Mouse (Mus musculus) splenic B cell, adult 2 months (primary cell): ENCODE data around the gene Slc39a11.

Source experiments
- DNase-seq: peaks from one replicate; pipeline ENCODE4 v3.0.0-alpha.2; 2011; ENCODE audit warnings: low read depth, low spot score
- H3K27me3 ChIP-seq: 2 replicates; pipeline ENCODE4 v1.6.1; 2012; ENCODE audit warnings: mild to moderate bottlenecking, low read length, moderate library complexity, mixed read lengths; ENCODE audit not compliant: control insufficient read depth, poor library complexity, insufficient read depth, severe bottlenecking
- H3K36me3 ChIP-seq: 2 replicates; pipeline ENCODE4 v1.6.1; 2012; ENCODE audit warnings: mild to moderate bottlenecking, low read length, moderate library complexity, mixed read lengths; ENCODE audit not compliant: control insufficient read depth, poor library complexity, insufficient read depth, severe bottlenecking

The Slc39a11 gene

DNA sequence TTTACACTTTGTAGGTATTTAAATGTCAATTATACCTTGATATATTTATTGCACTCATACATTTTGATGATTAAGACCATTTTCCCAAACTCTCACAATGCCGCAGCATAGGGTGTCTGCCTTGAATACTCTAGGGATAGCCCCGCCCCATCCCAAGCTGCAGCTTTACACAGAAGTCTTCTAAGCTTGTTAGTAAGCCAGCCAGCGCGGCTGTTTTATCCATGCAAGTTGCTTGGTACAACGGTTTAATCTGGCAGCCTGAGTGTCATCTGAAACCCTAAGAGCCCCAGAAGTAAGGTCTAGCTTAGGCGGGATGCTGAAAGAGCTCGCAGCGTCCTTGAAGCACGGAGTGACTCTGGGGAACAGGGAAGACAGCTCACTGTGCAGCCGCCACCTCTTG is 238.1 kb downstream of the Slc39a11 start:
- Histone ChIP-seq H3K27me3 (no peaks in the 10 kb centered on the region), H3K36me3 (no peaks in the 10 kb centered on the region)
- DNase-seq, result no peak

DNA sequence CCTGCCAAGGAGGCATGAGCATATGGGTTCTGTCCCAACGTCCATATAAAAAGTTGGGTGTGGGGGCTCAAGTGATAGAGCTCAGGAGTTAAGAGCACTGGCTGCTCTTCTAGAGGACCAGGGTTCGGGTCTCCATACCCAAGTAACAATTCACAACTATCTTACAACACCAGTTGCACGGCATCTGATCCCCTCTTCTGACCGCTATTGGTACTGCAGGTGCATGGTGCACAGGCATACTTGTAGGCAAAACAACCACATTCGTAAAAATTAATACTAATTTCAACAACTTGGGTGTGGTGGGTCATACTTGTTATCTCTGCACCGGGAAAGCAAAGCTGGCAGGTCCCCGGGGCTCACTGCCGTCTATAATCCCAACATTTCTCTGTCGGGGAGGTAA is 240.8 kb downstream of the Slc39a11 start:
- DNase-seq, result peak; percentile 49

DNA sequence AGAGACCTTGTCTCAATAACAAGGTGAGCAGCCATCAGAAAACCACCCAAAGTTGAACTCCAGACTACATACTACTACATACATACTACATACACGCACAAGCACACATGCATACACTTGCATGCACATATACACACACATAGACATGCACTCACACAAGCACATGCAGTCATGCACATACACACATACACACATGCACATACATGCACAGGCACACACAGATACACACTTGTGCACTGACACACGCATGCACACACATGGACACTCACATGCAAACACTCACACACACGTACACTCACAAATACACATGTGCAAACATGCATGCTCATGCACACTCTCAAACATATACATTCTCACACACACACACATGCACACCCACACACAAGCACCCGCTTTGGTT is 242.4 kb downstream of the Slc39a11 start:
- no peaks in the 10 kb centered on the region for H3K36me3 ChIP-seq
- no peaks in the 10 kb centered on the region for H3K27me3 ChIP-seq
- DNase-seq, result no peak

More for the DNA sequence above, 240.8 kb downstream of the Slc39a11 start:
- Histone ChIP-seq H3K36me3 (no peaks in the 10 kb centered on the region), H3K27me3 (no peaks in the 10 kb centered on the region)

DNA sequence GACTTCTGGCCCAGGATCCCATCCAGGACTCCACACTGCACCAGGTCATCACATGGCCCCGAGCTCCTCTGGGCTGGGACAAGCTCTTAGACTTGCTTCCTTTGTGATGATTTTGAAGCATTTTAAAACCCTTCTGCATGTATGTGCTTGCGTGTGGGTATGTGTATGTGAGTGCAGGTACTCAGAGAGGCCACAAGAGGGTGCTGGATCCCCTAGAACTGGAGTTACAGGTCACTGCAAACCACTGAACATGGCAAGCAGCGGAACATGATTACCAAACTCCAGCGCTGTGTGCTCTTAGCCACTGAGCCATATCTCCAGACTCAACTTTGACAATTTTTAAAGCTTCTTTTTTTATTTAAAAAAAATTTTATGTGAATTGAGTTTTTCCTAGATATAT is 249.0 kb downstream of the Slc39a11 start:
- Histone ChIP-seq H3K27me3 (no peaks in the 10 kb centered on the region), H3K36me3 (no peaks in the 10 kb centered on the region)
- no peak for DNase-seq

DNA sequence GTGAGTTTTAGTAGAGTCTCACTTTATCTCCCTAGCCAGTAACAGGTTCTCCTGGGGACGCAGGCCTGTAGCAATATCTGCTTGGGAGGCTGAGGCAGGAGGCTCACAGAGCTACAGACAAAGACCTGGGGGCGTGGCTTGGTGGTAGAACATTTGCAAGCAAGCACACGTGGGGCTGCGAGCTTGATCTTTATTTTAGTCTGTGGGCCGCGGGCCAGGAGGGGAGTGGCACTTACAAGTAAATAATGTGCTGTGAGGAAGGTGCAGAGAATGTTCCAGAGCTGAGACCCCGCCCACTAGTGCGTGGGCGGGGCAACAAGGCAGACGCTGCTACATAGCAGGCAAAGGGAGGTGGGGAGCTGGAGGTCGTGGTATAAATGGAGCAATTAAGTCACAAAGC is 250.3 kb downstream of the Slc39a11 start:
- Histone ChIP-seq H3K36me3 (no peaks in the 10 kb centered on the region), H3K27me3 (no peaks in the 10 kb centered on the region)
- DNase-seq, result no peak

DNA sequence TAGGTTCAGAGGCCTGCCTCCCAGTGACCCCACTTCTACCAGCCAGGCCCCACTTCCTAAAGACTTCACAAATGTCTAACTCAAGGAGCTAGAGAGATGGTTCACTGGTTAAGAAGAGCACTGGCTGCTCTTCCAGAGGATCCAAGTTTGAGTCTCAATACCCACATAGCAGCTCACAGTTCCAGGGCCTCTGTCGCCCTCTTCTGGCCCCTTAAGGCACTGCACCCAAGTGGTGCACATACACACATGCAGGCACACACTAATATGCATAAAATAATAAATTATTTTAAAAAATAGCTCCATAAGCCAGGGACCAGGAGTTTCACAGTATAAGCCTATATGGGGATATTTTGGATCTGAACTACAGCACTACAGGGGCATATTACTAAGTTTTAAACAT is 252.5 kb downstream of the Slc39a11 start:
- DNase-seq, result peak; percentile 5
- H3K27me3 ChIP-seq, result no peaks in the 10 kb centered on the region
- no peaks in the 10 kb centered on the region for H3K36me3 ChIP-seq

DNA sequence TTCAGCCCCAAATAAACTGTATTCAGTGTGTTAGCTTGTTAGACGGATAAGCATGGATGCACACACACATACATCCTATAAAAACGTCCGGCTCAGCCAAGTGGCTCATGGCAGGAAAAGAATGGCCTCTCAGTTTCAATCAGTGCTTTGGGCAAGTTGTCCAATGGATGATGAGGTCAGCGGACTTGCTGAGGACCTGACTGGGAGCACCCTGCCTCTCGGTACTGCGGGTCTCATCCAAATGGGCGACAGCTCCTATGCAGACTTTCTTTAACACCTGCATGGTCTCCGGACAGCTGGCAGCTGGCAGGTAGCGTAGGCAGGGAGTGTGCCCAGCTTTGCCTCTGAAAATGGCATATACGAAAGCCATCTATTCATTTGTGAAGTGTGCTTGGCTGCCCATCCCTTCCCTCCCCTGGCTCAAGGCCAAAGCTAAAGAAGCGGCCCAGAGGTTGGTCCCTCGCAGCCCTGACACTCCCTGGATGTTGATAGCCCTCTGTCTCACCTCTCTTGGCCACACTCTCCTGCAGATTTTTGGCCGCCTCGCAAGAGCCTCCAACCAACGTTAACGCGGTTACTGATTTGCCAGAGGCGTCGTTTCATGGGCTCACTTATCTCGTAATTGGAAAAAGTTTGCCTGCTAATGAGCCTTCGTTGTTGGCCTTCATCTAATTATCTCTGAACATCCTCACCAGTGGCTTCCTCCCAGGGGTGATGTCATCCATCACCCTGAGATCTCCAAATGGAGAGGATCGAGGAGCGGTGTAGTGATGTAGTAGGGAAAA is 256.3 kb downstream of the Slc39a11 start:
- no peak for DNase-seq
- H3K36me3 ChIP-seq, result no peaks in the 10 kb centered on the region
- no peaks in the 10 kb centered on the region for H3K27me3 ChIP-seq

DNA sequence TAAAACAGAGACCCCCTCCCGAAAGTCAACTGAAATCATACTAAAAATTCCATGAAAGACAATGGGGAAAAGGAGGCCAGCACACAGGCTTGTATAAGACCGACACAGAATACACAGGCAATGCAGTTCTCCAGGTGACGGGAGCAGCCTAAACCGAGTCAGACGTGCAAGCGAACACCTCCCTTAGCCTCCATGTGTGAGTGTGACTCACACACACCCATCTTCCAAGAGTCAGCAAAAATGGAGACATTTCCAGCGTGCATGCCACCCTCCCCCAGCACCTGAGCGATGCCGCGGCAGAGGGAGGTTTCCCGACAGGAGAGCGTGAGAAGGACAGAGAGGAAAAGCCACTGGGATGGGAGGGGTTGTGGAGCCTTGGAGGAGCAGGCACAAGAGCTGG is 258.2 kb downstream of the Slc39a11 start:
- H3K36me3 ChIP-seq, result no peaks in the 10 kb centered on the region
- no peak for DNase-seq
- H3K27me3 ChIP-seq, result no peaks in the 10 kb centered on the region

DNA sequence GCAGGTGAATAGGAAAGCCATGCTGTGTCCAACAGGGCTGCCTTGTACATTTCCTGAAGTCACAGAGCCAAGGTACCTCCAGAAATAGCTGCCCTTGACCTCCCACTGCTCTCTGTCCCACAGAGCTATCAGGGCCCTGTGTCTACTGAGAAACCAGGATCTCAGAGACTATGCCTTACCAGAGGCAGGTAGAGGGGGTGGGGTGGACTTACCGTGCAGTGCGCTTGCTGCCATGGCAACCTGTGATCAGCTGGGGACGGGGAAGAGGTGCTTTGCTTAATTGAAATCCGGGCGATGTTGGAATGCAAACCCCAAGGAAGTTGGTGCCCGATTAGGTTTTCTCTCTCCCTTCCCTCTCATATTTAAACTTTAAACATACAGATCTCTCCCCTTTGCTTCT is 260.2 kb downstream of the Slc39a11 start:
- H3K27me3 ChIP-seq, result no peaks in the 10 kb centered on the region
- DNase-seq, result no peak
- H3K36me3 ChIP-seq, result no peaks in the 10 kb centered on the region

DNA sequence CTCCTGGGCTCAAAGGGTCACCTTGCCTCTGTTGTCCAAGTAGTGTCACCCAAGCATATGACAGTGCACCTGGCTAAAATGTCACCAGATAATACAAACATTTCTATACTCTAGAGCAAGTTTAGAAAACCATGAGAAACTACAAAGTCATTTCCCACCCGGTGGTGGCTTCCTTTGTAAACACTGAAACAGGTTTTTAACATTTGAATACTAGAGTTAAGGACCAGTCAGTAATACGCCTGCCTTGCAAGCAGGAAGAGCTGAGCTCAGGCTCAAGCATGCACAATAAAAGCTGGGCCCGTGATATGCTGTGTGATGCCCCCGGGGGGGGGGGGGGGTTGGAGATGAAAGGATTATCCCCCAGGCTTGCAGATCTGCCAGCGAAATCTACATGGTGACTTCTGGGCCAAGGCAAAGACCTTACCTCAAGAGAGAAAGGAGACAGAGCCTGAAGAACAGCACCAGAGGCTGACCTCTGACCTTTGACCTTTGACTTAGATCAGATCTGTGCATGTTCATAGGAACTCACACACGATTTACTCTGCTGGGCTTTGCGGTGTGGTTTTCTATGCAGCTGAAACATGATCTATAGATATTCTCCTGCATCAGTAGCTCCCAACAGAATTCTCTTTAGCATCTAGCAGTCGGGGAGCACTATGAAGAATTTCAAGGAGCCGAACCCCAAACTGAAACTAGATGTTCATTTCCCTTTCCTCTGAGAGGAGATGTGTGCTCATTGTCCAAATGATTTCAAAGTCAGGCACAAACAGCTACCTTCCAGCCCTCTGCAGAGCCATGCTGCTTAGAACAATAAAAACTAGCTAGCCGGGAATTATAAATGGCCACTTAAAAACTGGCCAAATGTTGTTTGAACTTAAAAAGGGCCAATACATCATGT is 267.0 kb downstream of the Slc39a11 start:
- H3K27me3 ChIP-seq, result no peaks in the 10 kb centered on the region
- no peaks in the 10 kb centered on the region for H3K36me3 ChIP-seq
- DNase-seq, result peak; percentile 4

DNA sequence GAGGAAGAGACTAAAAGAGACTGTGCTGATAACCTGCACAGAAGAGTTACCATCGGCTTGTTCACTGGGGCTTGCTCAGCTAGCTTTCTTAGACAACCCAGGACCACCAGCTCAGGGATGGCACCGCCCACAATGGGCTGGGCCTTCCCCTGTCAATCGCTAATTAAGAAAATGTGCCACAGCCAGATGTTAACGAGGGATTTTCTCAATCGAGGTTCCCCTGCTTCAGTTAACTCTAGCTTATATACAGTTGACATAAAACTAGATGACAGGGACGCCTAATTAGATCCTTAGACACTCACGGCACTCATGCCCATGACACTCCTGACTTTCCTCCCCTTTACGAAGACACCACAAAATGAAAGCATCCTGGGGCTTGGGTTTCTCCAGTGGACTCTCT is 268.3 kb downstream of the Slc39a11 start:
- no peaks in the 10 kb centered on the region for H3K27me3 ChIP-seq
- no peak for DNase-seq
- no peaks in the 10 kb centered on the region for H3K36me3 ChIP-seq

DNA sequence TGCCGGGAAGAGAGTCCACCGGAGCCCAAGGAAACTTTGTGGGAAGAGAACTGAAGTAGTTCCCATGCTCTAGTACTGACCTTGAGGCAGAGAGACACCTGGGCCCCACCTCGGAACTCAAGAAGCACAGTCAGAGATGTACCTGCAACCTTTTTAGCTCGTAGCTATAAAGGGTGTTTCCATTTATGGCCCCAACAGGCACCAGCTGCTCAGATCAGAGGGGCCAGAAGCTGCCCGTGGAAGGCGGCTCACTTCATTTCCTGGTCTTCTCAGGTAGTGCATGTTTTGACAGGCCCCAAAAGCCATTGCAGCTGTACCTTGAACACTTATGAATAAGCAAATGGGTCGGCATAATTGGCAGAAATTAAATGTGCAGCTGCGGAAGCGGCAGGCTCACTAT is 271.0 kb downstream of the Slc39a11 start:
- no peak for DNase-seq
- Histone ChIP-seq H3K27me3 (no peaks in the 10 kb centered on the region), H3K36me3 (no peaks in the 10 kb centered on the region)

DNA sequence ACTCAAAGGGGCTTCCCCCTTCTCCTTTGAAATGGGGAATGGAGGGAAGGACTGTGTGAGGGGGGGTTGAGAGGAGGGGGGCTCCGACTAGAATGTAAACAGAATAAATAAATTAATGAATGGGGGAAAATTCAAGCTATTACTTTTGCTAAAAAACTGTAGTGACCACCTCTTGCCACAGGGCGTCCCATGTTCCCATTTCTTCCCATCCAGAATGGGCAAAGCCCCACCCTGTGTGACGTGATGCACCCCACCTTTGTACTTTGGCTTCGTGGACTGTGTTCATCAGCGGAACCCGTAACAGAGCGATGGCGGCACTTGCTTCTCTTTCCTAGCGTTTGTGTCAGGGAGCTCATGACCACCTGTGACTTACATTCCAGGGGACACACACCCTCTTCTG is 273.8 kb downstream of the Slc39a11 start:
- H3K36me3 ChIP-seq, result no peaks in the 10 kb centered on the region
- H3K27me3 ChIP-seq, result no peaks in the 10 kb centered on the region
- DNase-seq, result no peak

DNA sequence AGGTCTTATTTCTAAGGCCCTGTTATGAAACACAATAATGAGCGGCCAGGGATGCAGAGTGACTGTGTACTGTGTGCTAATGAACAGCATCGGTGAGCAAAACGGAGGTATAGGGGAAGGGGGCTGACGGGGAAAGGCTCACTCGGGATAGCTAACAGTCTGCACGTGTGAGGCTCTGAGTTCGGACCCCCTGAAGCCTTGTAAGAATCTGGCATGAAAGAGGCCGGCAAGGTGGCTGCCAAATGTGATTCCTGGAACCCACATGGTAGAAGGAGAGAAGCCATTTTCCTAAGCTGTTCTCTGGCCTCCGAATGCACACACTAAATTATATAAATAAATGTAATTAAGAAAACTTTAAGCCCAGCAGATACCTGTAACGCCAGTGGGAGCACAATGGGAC is 276.0 kb downstream of the Slc39a11 start:
- no peak for DNase-seq
- H3K27me3 ChIP-seq, result no peaks in the 10 kb centered on the region
- no peaks in the 10 kb centered on the region for H3K36me3 ChIP-seq

DNA sequence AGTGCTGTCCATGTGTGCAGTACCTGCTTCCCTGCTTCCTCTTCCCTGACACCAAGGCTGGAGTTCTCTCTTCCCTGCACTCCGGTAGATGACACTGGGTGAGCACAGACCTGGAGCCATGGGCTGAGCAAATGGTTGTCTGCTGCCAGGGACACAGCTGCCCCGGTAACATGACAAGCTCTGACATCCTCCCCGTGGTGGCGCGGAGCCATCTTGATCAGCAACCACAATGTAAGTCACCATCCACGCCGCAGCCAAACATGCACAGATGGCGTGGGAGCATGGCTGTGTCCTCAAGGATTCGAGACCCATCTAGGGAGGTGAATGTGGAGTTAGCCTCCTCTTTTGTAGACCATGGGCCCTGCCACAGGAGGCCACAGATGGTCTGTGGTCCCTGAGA is 276.5 kb downstream of the Slc39a11 start:
- H3K36me3 ChIP-seq, result no peaks in the 10 kb centered on the region
- no peaks in the 10 kb centered on the region for H3K27me3 ChIP-seq
- no peak for DNase-seq
